Mouse (Mus musculus) midbrain, embryonic 14.5 days (tissue): ENCODE measurements around the gene Tbc1d1. TPM values are rescaled to one million over a fixed set of nuclear protein-coding genes. Genes with fewer than 3 reads are reported as not detected.

Experiments
- ATAC-seq: fragments of 200-750 bp; cut with Nextera tagmentation; 2 replicates; pipeline ENCODE4 v1.8.0; 2017; ENCODE audit warnings: moderate number of reproducible peaks, moderate library complexity; ENCODE audit not compliant: low FRiP score, low TSS enrichment
- DNase-seq: peaks from one replicate; pipeline ENCODE4 v3.0.0-alpha.2; 2015
- H3K27ac ChIP-seq: fragments of 300-500 bp; sonication (generic); replicated peaks from 2 replicates; pipeline ENCODE4 v1.5.1; 2014; ENCODE audit warnings: mild to moderate bottlenecking, low read depth, low read length, moderate library complexity
- H3K27me3 ChIP-seq: fragments of 300-500 bp; sonication (generic); 2 replicates; pipeline ENCODE4 v1.6.1; 2014; ENCODE audit warnings: low read length, control low read depth, mixed read lengths; ENCODE audit not compliant: control insufficient read depth, insufficient read depth
- H3K36me3 ChIP-seq: fragments of 300-500 bp; sonication (generic); 2 replicates; pipeline ENCODE4 v1.6.1; 2014; ENCODE audit warnings: low read length, control low read depth; ENCODE audit not compliant: control insufficient read depth, insufficient read depth
- H3K4me1 ChIP-seq: fragments of 300-500 bp; sonication (generic); 2 replicates; pipeline ENCODE4 v1.6.1; 2014; ENCODE audit warnings: mild to moderate bottlenecking, antibody characterized with exemption, low read length, control low read depth; ENCODE audit not compliant: control insufficient read depth, insufficient read depth
- H3K4me2 ChIP-seq: fragments of 300-500 bp; sonication (generic); 2 replicates; pipeline ENCODE4 v1.6.1; 2014; ENCODE audit warnings: mild to moderate bottlenecking, low read length, moderate library complexity
- H3K4me3 ChIP-seq: fragments of 300-500 bp; sonication (generic); replicated peaks from 2 replicates; pipeline ENCODE4 v1.5.1; 2014; ENCODE audit warnings: low read depth, low read length
- H3K9ac ChIP-seq: fragments of 300-500 bp; sonication (generic); replicated peaks from 2 replicates; pipeline ENCODE4 v1.6.1; 2014; ENCODE audit warnings: mild to moderate bottlenecking, low read length, moderate library complexity
- H3K9me3 ChIP-seq: fragments of 300-500 bp; sonication (generic); 2 replicates; pipeline ENCODE4 v1.6.1; 2016; ENCODE audit warnings: low read length, control low read depth, mixed read lengths; ENCODE audit not compliant: control insufficient read depth
- WGBS: fragments of 180-500 bp; shearing (Covaris S2); extraction: QIAGEN DNeasy Blood & Tissue Kit; methylation state at CpG from one replicate; pipeline ENCODE4 v1.1.7; 2014; 5-methylcytosine and 5-hydroxymethylcytosine counted together
- polyA plus RNA-seq: library from polyadenylated mRNA; unstranded; fragments of >200 nt; fragmentation: Nextera tagmentation; extraction: Ambion mirVana; gene quantifications from 2 replicates; pipeline ENCODE4 v1.2.1, GENCODE M21; 2014

Gene Tbc1d1
- polyA plus RNA-seq, 1 experiment from 2014 or later: 11.7 TPM

DNA sequence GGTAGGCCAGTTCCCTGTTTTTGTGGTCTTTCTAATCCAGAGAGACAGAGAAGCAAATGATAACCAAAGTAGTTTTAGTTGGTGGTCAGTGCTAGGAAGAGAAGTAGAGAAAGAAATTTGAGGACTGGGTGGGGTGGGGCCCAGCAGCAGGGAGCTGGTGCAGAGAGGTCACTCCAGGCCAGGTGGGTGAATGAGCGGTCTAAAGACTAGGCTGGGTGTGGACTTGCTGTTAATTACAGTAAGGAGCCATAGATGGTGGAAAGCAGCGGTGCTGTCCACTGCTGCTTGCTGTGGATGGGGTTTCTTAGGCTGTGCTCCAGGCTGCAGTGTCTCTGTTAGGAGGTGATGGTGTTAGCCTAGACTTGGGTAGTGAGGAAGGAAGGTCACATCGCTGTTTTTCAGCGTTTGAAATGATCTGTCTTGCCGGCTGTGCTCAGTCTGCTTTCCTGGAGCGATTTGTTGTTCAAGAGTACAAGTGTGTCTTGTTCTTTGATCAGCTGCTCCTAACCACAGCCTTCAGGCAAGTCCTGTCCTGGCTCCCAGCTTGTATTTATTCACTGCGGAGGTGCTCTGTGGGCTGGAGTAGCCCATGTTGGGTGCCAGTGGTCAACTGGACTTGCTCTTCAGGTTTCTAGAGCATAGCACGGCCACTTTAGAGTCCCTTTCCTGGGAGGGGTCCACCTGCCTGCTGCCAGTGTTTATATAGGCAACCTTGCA is 78.3 kb downstream of the Tbc1d1 start:
- H3K27me3 ChIP-seq: no peaks in the 10 kb centered on the region
- no peak overlapping the region for H3K4me3 ChIP-seq
- DNase-seq: no peak
- no peak overlapping the region for H3K27ac ChIP-seq
- H3K4me1 ChIP-seq: peaks cover 7% of the 10 kb centered on the region; the same call in 1 of the 2 replicates
- no peak for ATAC-seq
- no peak overlapping the region for H3K4me2 ChIP-seq
- H3K36me3 ChIP-seq: no peaks in the 10 kb centered on the region
- no peak overlapping the region for H3K9ac ChIP-seq
- WGBS: 88% methylated on average over 8 of the region's 8 CpGs
- H3K9me3 ChIP-seq: no peaks in the 10 kb centered on the region

DNA sequence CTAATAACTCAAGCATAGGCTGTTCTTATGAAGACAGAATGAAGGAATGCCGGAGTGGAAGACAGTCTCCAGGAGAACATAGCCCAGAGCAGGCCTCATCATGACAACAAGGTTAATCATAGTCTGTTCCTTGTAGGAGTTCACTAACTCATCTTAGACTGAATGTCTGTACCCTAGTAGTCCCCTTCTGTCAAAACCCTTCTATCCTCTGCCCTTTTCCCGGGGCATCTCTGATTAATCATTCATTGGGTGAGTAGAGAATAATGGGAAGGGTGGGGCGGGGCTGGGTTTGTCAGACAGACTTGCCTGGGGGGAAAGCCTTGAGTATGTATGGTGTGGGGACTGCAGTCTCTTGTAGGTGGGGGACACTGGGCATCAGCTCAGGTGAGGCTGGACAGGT is 79.1 kb downstream of the Tbc1d1 start:
- WGBS: 61% methylated on average over 3 of the region's 3 CpGs
- no peaks in the 10 kb centered on the region for H3K36me3 ChIP-seq
- no peak overlapping the region for H3K9ac ChIP-seq
- DNase-seq (no peak), ATAC-seq (no peak)
- no peak overlapping the region for H3K27ac ChIP-seq
- no peak overlapping the region for H3K4me3 ChIP-seq
- no peaks in the 10 kb centered on the region for H3K27me3 ChIP-seq
- H3K4me1 ChIP-seq: peaks cover 7% of the 10 kb centered on the region; the same call in 1 of the 2 replicates
- no peaks in the 10 kb centered on the region for H3K9me3 ChIP-seq
- no peak overlapping the region for H3K4me2 ChIP-seq

DNA sequence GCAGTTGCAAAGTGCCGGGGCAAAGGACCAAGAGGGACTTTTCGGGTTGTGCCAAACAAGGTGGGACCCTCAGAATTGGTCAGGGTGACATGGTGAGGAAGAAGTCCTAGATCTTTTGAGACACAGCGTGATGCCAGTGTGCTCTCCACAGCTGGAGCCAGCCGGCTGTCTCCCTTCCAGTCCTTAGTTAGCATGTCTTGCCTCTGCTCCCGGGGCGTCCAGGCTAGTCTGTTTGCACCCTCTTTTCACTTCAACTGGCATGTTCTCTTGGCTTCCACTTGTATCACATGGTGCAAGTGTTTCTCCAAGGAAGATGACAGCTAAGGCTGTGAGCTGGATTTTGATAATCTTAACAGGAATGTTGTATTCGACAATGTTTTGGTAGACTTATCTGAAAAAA is 80.5 kb downstream of the Tbc1d1 start:
- no peak overlapping the region for H3K4me3 ChIP-seq
- no peak overlapping the region for H3K27ac ChIP-seq
- H3K9me3 ChIP-seq: no peaks in the 10 kb centered on the region
- no peaks in the 10 kb centered on the region for H3K4me1 ChIP-seq
- H3K9ac ChIP-seq: no peak overlapping the region
- 80% methylated on average over 7 of the region's 7 CpGs for WGBS
- H3K4me2 ChIP-seq: no peak overlapping the region
- no peaks in the 10 kb centered on the region for H3K36me3 ChIP-seq
- H3K27me3 ChIP-seq: no peaks in the 10 kb centered on the region
- DNase-seq: no peak
- ATAC-seq: no peak

DNA sequence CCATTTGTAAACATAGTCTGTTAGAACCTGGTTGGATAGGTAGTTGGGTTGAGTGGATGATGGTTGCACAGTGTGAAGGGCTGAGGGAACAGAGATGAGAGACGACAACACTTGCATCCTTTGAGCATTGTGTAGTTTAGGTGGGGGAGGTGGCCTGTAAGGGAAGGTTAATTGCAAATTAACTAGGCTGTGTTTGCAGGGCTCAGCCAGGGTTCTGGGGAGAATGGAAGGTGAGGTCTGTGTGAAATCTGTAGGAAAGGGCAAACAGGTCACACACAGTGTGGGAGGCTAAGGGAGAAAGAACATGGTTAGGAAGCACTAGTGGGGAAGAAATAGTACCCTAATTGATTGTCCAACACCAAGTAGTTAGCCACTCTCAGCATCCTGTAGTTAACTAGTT is 81.2 kb downstream of the Tbc1d1 start:
- no peaks in the 10 kb centered on the region for H3K36me3 ChIP-seq
- no peak for ATAC-seq

DNA sequence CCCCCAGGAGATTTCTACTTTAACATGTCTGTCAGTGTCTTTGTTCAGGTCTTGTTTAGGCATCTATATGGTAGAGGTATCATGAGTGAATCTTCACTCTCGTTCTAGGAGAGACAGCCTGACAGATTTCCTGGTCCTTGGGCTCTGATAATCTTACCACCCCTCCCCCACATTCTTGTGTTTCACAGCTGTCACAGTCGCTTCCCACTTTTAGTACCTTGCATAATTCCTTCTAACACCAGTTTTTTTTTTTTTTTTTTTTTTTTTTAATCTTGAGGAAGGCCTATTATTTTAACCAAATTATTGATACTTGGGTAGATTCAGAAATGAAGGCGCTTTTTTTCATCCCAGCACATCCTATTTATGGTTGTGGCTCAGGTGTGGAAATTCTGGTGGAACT is 81.6 kb downstream of the Tbc1d1 start:
- H3K9me3 ChIP-seq: no peaks in the 10 kb centered on the region
- no peak for DNase-seq
- H3K27me3 ChIP-seq: no peaks in the 10 kb centered on the region
- H3K4me2 ChIP-seq: no peak overlapping the region
- no peaks in the 10 kb centered on the region for H3K36me3 ChIP-seq
- no peak overlapping the region for H3K4me3 ChIP-seq
- no peak for ATAC-seq
- H3K27ac ChIP-seq: no peak overlapping the region
- no peak overlapping the region for H3K9ac ChIP-seq
- H3K4me1 ChIP-seq: no peaks in the 10 kb centered on the region
- 62% methylated on average over 3 of the region's 3 CpGs for WGBS

More for the DNA sequence above, 81.2 kb downstream of the Tbc1d1 start:
- Histone ChIP-seq H3K4me3 (no peak overlapping the region), H3K4me1 (no peaks in the 10 kb centered on the region), H3K4me2 (no peak overlapping the region), H3K9ac (no peak overlapping the region), H3K9me3 (no peaks in the 10 kb centered on the region), H3K27me3 (no peaks in the 10 kb centered on the region), H3K27ac (no peak overlapping the region)
- 40% methylated on average over 1 of the region's 1 CpGs for WGBS
- DNase-seq: no peak

DNA sequence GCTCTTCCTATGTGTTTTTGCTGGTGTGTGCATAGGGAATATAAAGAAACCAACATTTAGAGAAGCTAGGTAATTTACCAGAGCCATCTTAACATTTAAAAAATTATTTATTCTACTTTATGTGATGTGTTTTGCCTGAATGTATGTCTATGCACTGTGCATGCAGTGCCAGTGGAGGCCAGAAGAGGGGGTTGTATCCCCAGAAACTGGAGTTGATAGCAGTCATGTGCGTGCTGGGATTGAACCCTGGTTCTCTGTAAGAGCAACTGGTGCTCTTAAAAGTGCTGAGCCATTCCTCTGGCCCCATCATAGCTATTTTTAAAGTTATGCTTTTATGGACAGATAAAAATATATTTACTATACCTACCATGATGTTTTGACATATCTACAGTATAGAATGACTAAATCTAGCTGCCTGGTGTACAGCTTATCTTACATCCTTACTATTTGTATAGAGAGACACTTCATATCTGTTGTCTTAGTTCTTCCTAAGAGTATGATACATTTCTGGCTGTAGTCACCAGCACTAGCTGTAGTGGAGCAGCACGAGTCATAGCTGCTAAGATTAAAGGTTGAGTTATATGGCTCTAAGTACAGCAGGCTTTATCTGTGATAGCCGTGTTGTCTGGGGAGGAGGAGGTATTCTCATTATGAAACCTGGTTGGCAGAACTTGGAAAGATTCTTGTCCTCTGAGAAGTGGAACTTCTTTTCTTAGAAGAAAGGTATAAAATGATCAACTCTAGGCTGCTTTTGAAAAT is 83.0 kb downstream of the Tbc1d1 start:
- Histone ChIP-seq H3K4me3 (no peak overlapping the region), H3K4me2 (no peak overlapping the region), H3K9ac (no peak overlapping the region), H3K36me3 (no peaks in the 10 kb centered on the region), H3K9me3 (no peaks in the 10 kb centered on the region), H3K27me3 (no peaks in the 10 kb centered on the region), H3K4me1 (peaks cover 2% of the 10 kb centered on the region; the same call in 1 of the 2 replicates), H3K27ac (no peak overlapping the region)
- DNase-seq (no peak), ATAC-seq (no peak)
- 95% methylated on average over 3 of the region's 3 CpGs for WGBS

DNA sequence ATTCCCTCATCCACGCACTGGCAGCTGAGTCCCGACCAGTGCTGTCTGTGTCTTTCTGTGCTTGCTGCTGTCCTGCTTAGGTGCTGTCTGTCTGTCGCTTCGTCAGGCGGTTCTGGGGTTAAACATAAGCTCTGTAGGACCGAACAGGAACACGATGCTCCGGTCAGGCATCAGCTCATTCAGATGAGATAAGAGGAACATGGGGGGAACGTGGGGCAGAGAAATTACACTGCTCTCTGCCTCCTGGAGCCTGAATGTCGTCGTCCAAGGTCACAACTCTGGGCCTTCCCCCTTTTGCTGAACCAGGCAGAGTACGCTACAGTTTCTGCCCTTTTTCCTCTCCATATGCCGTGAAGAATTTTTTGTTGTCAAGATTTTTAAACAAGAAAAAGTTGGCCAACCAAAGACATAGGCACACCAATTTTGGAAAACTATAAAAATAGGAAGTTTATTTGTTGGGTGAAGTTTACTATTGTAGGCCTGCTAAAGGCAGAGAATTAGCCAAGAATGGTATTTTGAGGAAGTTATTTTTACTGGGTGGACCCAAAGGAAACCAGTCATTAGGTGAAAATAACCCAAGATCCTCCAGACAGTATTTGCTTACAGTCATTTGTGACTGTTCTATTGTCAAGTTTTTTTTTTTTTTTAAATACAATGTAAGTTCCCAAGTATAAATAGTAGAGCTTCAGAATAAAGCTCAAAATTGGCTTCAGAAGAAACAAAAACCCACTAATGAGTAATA is 85.0 kb downstream of the Tbc1d1 start:
- Histone ChIP-seq H3K27me3 (no peaks in the 10 kb centered on the region), H3K4me3 (no peak overlapping the region), H3K4me1 (peaks cover 2% of the 10 kb centered on the region; the same call in 1 of the 2 replicates), H3K36me3 (no peaks in the 10 kb centered on the region), H3K9me3 (no peaks in the 10 kb centered on the region), H3K27ac (no peak overlapping the region), H3K9ac (no peak overlapping the region), H3K4me2 (no peak overlapping the region)
- ATAC-seq (no peak), DNase-seq (no peak)
- 85% methylated on average over 13 of the region's 13 CpGs for whole genome bisulfite sequencing

DNA sequence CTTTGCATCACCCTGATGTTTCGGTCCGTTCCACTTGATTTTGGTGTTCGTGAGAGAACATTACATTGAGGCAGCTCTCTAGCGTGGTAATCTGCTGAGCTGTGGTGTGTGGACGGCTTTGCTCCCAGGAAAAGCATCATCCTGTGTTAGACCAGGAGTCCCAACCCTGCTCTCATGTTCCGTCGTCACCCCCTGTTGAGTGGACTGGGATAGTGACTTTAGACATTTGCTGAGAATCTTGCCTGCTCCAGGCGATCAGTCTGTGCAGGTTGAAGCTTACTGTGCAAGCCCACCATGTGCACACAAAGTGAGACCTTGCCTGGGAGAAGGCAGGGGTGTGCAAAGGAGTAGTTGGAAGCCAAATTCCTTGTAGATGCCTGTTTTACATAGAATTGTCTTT is 85.8 kb downstream of the Tbc1d1 start:
- no peak for ATAC-seq
- 78% methylated on average over 8 of the region's 8 CpGs for WGBS

More for the DNA sequence above, 85.8 kb downstream of the Tbc1d1 start:
- no peak overlapping the region for H3K4me3 ChIP-seq
- H3K27me3 ChIP-seq: no peaks in the 10 kb centered on the region
- no peak overlapping the region for H3K9ac ChIP-seq
- no peak overlapping the region for H3K4me2 ChIP-seq
- DNase-seq: no peak
- no peaks in the 10 kb centered on the region for H3K9me3 ChIP-seq
- no peaks in the 10 kb centered on the region for H3K36me3 ChIP-seq
- peaks cover 2% of the 10 kb centered on the region; the same call in 1 of the 2 replicates for H3K4me1 ChIP-seq
- H3K27ac ChIP-seq: no peak overlapping the region
